Mouse (Mus musculus): Measurements from ENCODE around the gene Sdcbp2. TPM values are rescaled to one million over a fixed set of nuclear protein-coding genes. Genes with fewer than 3 reads are reported as not detected.

Sdcbp2 gene
- polyA plus RNA-seq, 1 experiment from 2014 or later: 0.86 TPM

GRCm38 (mm10) chr2:151629310-151629709, 56.9 kb downstream of the Sdcbp2 start:
- Histone ChIP-seq H3K4me2 (no peak overlapping the region), H3K9ac (no peak overlapping the region), H3K4me3 (ENCODE audit: low read depth, low read length) (no peak overlapping the region), H3K27ac (ENCODE audit: low read depth) (no peak overlapping the region), H3K36me3 (ENCODE audit: insufficient read depth) (no peaks in the 10 kb centered on the region), H3K27me3 (ENCODE audit: insufficient read depth, low read length) (peaks cover 32% of the 10 kb centered on the region), H3K9me3 (ENCODE audit: low read depth, low read length) (no peaks in the 10 kb centered on the region), H3K4me1 (ENCODE audit: insufficient read depth) (no peaks in the 10 kb centered on the region)
- TF ChIP-seq CTCF (IDR thresholded peaks at IDR 0.05; ENCODE audit: low read depth): no peak
- WGBS: 63% methylated on average over 7 of the region's 7 CpGs
- no peak for DNase-seq
- no peak for ATAC-seq (ENCODE audit: insufficient read depth)

GRCm38 (mm10) chr2:151631406-151632158, 59.2 kb downstream of the Sdcbp2 start:
- 2% methylated on average over 22 of the region's 22 CpGs for WGBS

GRCm38 (mm10) chr2:151632159-151632814, 59.9 kb downstream of the Sdcbp2 start, which contains the start of gene Snph:
Snph (minus strand) TSS chr2:151632593.
- peak; percentile 54 for TF ChIP-seq CTCF (IDR thresholded peaks at IDR 0.05; ENCODE audit: low read depth)
- no peaks in the 10 kb centered on the region for H3K4me1 ChIP-seq (ENCODE audit: insufficient read depth)
- WGBS: under 1% methylated on average over 47 of the region's 47 CpGs
- no peaks in the 10 kb centered on the region for H3K36me3 ChIP-seq (ENCODE audit: insufficient read depth)
- ATAC-seq (ENCODE audit: insufficient read depth): peak; percentile 81
- peak; percentile 77 for DNase-seq
- H3K27ac ChIP-seq (ENCODE audit: low read depth): no peak within 1 kb of the TSS
- H3K4me2 ChIP-seq: peak within 1 kb of the TSS; percentile 99
- peaks cover 32% of the 10 kb centered on the region for H3K27me3 ChIP-seq (ENCODE audit: insufficient read depth, low read length)
- no peaks in the 10 kb centered on the region for H3K9me3 ChIP-seq (ENCODE audit: low read depth, low read length)
- H3K9ac ChIP-seq: peak within 1 kb of the TSS; percentile 56
- H3K4me3 ChIP-seq (ENCODE audit: low read depth, low read length): peak within 1 kb of the TSS; percentile 56

More at GRCm38 (mm10) chr2:151631406-151632158, 59.2 kb downstream of the Sdcbp2 start:
- Histone ChIP-seq H3K27ac (ENCODE audit: low read depth) (no peak overlapping the region), H3K36me3 (ENCODE audit: insufficient read depth) (no peaks in the 10 kb centered on the region), H3K4me1 (ENCODE audit: insufficient read depth) (no peaks in the 10 kb centered on the region), H3K9me3 (ENCODE audit: low read depth, low read length) (no peaks in the 10 kb centered on the region), H3K4me3 (ENCODE audit: low read depth, low read length) (peak overlapping the region; percentile 56), H3K9ac (peak overlapping the region; percentile 56), H3K4me2 (peak overlapping the region; percentile 99), H3K27me3 (ENCODE audit: insufficient read depth, low read length) (peaks cover 32% of the 10 kb centered on the region)
- ATAC-seq (ENCODE audit: insufficient read depth): no peak; the same call in 1 of the 2 replicates
- TF ChIP-seq CTCF (IDR thresholded peaks at IDR 0.05; ENCODE audit: low read depth): no peak
- no peak for DNase-seq

- Histone ChIP-seq H3K36me3 (ENCODE audit: insufficient read depth) (no peaks in the 10 kb centered on the region), H3K4me3 (ENCODE audit: low read depth, low read length) (no peak overlapping the region), H3K27me3 (ENCODE audit: insufficient read depth, low read length) (peaks cover 32% of the 10 kb centered on the region), H3K4me2 (no peak overlapping the region), H3K9ac (no peak overlapping the region), H3K27ac (ENCODE audit: low read depth) (no peak overlapping the region), H3K9me3 (ENCODE audit: low read depth, low read length) (no peaks in the 10 kb centered on the region), H3K4me1 (ENCODE audit: insufficient read depth) (no peaks in the 10 kb centered on the region)
- 56% methylated on average over 5 of the region's 5 CpGs for WGBS
- no peak for TF ChIP-seq CTCF (IDR thresholded peaks at IDR 0.05; ENCODE audit: low read depth)
- DNase-seq (no peak), ATAC-seq (ENCODE audit: insufficient read depth) (no peak)
These were observed 60.6 kb downstream of the Sdcbp2 start for GRCm38 (mm10) chr2:151632982-151633381.

GRCm38 (mm10) chr2:151634903-151635302, 62.5 kb downstream of the Sdcbp2 start:
- no peaks in the 10 kb centered on the region for H3K9me3 ChIP-seq (ENCODE audit: low read depth, low read length)
- H3K27me3 ChIP-seq (ENCODE audit: insufficient read depth, low read length): peaks cover 32% of the 10 kb centered on the region
- no peak overlapping the region for H3K4me2 ChIP-seq
- WGBS: 13% methylated on average over 2 of the region's 2 CpGs
- no peaks in the 10 kb centered on the region for H3K4me1 ChIP-seq (ENCODE audit: insufficient read depth)
- H3K4me3 ChIP-seq (ENCODE audit: low read depth, low read length): no peak overlapping the region
- H3K27ac ChIP-seq (ENCODE audit: low read depth): no peak overlapping the region
- TF ChIP-seq CTCF (IDR thresholded peaks at IDR 0.05; ENCODE audit: low read depth): no peak
- H3K36me3 ChIP-seq (ENCODE audit: insufficient read depth): no peaks in the 10 kb centered on the region
- no peak overlapping the region for H3K9ac ChIP-seq
- ATAC-seq (ENCODE audit: insufficient read depth) (no peak), DNase-seq (no peak)

GRCm38 (mm10) chr2:151635362-151636014, 63.1 kb downstream of the Sdcbp2 start:
- no peaks in the 10 kb centered on the region for H3K36me3 ChIP-seq (ENCODE audit: insufficient read depth)
- ATAC-seq (ENCODE audit: insufficient read depth) (no peak), DNase-seq (peak; percentile 57)
- no peaks in the 10 kb centered on the region for H3K9me3 ChIP-seq (ENCODE audit: low read depth, low read length)
- H3K4me3 ChIP-seq (ENCODE audit: low read depth, low read length): no peak overlapping the region
- H3K27me3 ChIP-seq (ENCODE audit: insufficient read depth, low read length): peaks cover 32% of the 10 kb centered on the region
- H3K9ac ChIP-seq: no peak overlapping the region
- 50% methylated on average over 9 of the region's 9 CpGs for WGBS
- no peak for TF ChIP-seq CTCF (IDR thresholded peaks at IDR 0.05; ENCODE audit: low read depth)
- no peaks in the 10 kb centered on the region for H3K4me1 ChIP-seq (ENCODE audit: insufficient read depth)
- no peak overlapping the region for H3K4me2 ChIP-seq
- no peak overlapping the region for H3K27ac ChIP-seq (ENCODE audit: low read depth)

GRCm38 (mm10) chr2:151636015-151636402, 63.6 kb downstream of the Sdcbp2 start:
- H3K9me3 ChIP-seq (ENCODE audit: low read depth, low read length): no peaks in the 10 kb centered on the region
- H3K4me3 ChIP-seq (ENCODE audit: low read depth, low read length): no peak overlapping the region
- no peak overlapping the region for H3K4me2 ChIP-seq
- ATAC-seq (ENCODE audit: insufficient read depth) (no peak), DNase-seq (no peak)
- no peak overlapping the region for H3K9ac ChIP-seq
- peaks cover 29% of the 10 kb centered on the region for H3K27me3 ChIP-seq (ENCODE audit: insufficient read depth, low read length)
- no peaks in the 10 kb centered on the region for H3K4me1 ChIP-seq (ENCODE audit: insufficient read depth)
- no peak overlapping the region for H3K27ac ChIP-seq (ENCODE audit: low read depth)
- 64% methylated on average over 2 of the region's 2 CpGs for WGBS
- H3K36me3 ChIP-seq (ENCODE audit: insufficient read depth): no peaks in the 10 kb centered on the region
- TF ChIP-seq CTCF (IDR thresholded peaks at IDR 0.05; ENCODE audit: low read depth): no peak

Other genes with a start within 250 kb of the Sdcbp2 start
- gene 4921509C19Rik, start 96.5 kb upstream of the Sdcbp2 start, polyA plus RNA-seq (2014; fragmentation: Nextera tagmentation; extraction: Ambion mirVana): not detected in 2 replicates
- 237 and 239 TPM in 2 replicates for gene Nsfl1c, start 78.4 kb upstream of the Sdcbp2 start, polyA plus RNA-seq (2014; fragmentation: Nextera tagmentation; extraction: Ambion mirVana)
- gene Fkbp1a, start 30.1 kb upstream of the Sdcbp2 start, polyA plus RNA-seq (2014; fragmentation: Nextera tagmentation; extraction: Ambion mirVana): 861 and 873 TPM in 2 replicates
- 0.36 and 0.65 TPM in 2 replicates for gene Snph, start 60.0 kb downstream of the Sdcbp2 start, polyA plus RNA-seq (2014; fragmentation: Nextera tagmentation; extraction: Ambion mirVana)
- gene Rad21l, start 95.9 kb downstream of the Sdcbp2 start, polyA plus RNA-seq (2014; fragmentation: Nextera tagmentation; extraction: Ambion mirVana): not detected in 2 replicates
- 1.5 and 1.9 TPM in 2 replicates for gene Tmem74b, start 129.4 kb downstream of the Sdcbp2 start, polyA plus RNA-seq (2014; fragmentation: Nextera tagmentation; extraction: Ambion mirVana)
- 41.3 and 42.1 TPM in 2 replicates for gene Psmf1, start 171.6 kb downstream of the Sdcbp2 start, polyA plus RNA-seq (2014; fragmentation: Nextera tagmentation; extraction: Ambion mirVana)

Data from lung, embryonic 14.5 days (tissue).